Mouse (Mus musculus): ENCODE results near the gene Ffar2. TPM values are rescaled to one million over a fixed set of nuclear protein-coding genes. Genes with fewer than 3 reads are reported as not detected.

The Ffar2 gene
- polyA plus RNA-seq, 1 experiment from 2014 or later, result not detected

- Histone ChIP-seq H3K27ac (ENCODE audit: low read depth, low read length) (no peak overlapping the region), H3K4me1 (ENCODE audit: control insufficient read depth, insufficient read depth, low read length) (no peaks in the 10 kb centered on the region), H3K4me2 (replicated peaks; ENCODE audit: low read depth, low read length) (no peak overlapping the region), H3K36me3 (ENCODE audit: control insufficient read depth, insufficient read depth, low read length) (no peaks in the 10 kb centered on the region), H3K4me3 (ENCODE audit: low read length) (no peak overlapping the region), H3K9me3 (ENCODE audit: control insufficient read depth, low read length) (no peaks in the 10 kb centered on the region), H3K27me3 (ENCODE audit: control insufficient read depth, insufficient read depth, low read length) (no peaks in the 10 kb centered on the region), H3K9ac (ENCODE audit: low read depth, low read length) (no peak overlapping the region)
- no peak for ATAC-seq (ENCODE audit: low FRiP score, low TSS enrichment)
- 82% methylated on average over 10 of the region's 10 CpGs for WGBS
Measured at GRCm38 (mm10) chr7:30790141-30790540, 33.4 kb downstream of the Ffar2 start.

GRCm38 (mm10) chr7:30787377-30788022, 36.1 kb downstream of the Ffar2 start, which contains the start of gene Krtdap:
TSS of gene Krtdap (plus strand) at chr7:30787896.
- 52% methylated on average over 15 of the region's 15 CpGs for WGBS
- Histone ChIP-seq H3K27ac (ENCODE audit: low read depth, low read length) (no peak within 1 kb of the TSS), H3K4me2 (replicated peaks; ENCODE audit: low read depth, low read length) (no peak within 1 kb of the TSS), H3K9me3 (ENCODE audit: control insufficient read depth, low read length) (no peaks in the 10 kb centered on the region), H3K27me3 (ENCODE audit: control insufficient read depth, insufficient read depth, low read length) (no peaks in the 10 kb centered on the region), H3K9ac (ENCODE audit: low read depth, low read length) (no peak within 1 kb of the TSS), H3K4me1 (ENCODE audit: control insufficient read depth, insufficient read depth, low read length) (no peaks in the 10 kb centered on the region), H3K36me3 (ENCODE audit: control insufficient read depth, insufficient read depth, low read length) (no peaks in the 10 kb centered on the region), H3K4me3 (ENCODE audit: low read length) (no peak within 1 kb of the TSS)
- no peak for ATAC-seq (ENCODE audit: low FRiP score, low TSS enrichment)

GRCm38 (mm10) chr7:30785721-30786546, 37.6 kb downstream of the Ffar2 start:
- Histone ChIP-seq H3K4me1 (ENCODE audit: control insufficient read depth, insufficient read depth, low read length) (no peaks in the 10 kb centered on the region), H3K9ac (ENCODE audit: low read depth, low read length) (no peak overlapping the region), H3K27ac (ENCODE audit: low read depth, low read length) (no peak overlapping the region), H3K9me3 (ENCODE audit: control insufficient read depth, low read length) (no peaks in the 10 kb centered on the region), H3K36me3 (ENCODE audit: control insufficient read depth, insufficient read depth, low read length) (no peaks in the 10 kb centered on the region), H3K27me3 (ENCODE audit: control insufficient read depth, insufficient read depth, low read length) (no peaks in the 10 kb centered on the region), H3K4me2 (replicated peaks; ENCODE audit: low read depth, low read length) (no peak overlapping the region), H3K4me3 (ENCODE audit: low read length) (no peak overlapping the region)
- ATAC-seq (ENCODE audit: low FRiP score, low TSS enrichment), result no peak
- WGBS, result 65% methylated on average over 13 of the region's 13 CpGs

GRCm38 (mm10) chr7:30785154-30785553, 38.4 kb downstream of the Ffar2 start:
- no peaks in the 10 kb centered on the region for H3K4me1 ChIP-seq (ENCODE audit: control insufficient read depth, insufficient read depth, low read length)
- 81% methylated on average over 1 of the region's 1 CpGs for WGBS
- no peaks in the 10 kb centered on the region for H3K36me3 ChIP-seq (ENCODE audit: control insufficient read depth, insufficient read depth, low read length)
- no peak overlapping the region for H3K27ac ChIP-seq (ENCODE audit: low read depth, low read length)
- H3K27me3 ChIP-seq (ENCODE audit: control insufficient read depth, insufficient read depth, low read length), result no peaks in the 10 kb centered on the region
- no peak overlapping the region for H3K4me3 ChIP-seq (ENCODE audit: low read length)
- no peak overlapping the region for H3K9ac ChIP-seq (ENCODE audit: low read depth, low read length)
- no peak overlapping the region for H3K4me2 ChIP-seq (replicated peaks; ENCODE audit: low read depth, low read length)
- no peak for ATAC-seq (ENCODE audit: low FRiP score, low TSS enrichment)
- H3K9me3 ChIP-seq (ENCODE audit: control insufficient read depth, low read length), result no peaks in the 10 kb centered on the region

- H3K27ac ChIP-seq (ENCODE audit: low read depth, low read length), result no peak overlapping the region
- no peak overlapping the region for H3K9ac ChIP-seq (ENCODE audit: low read depth, low read length)
- no peaks in the 10 kb centered on the region for H3K4me1 ChIP-seq (ENCODE audit: control insufficient read depth, insufficient read depth, low read length)
- 76% methylated on average over 3 of the region's 3 CpGs for WGBS
- H3K27me3 ChIP-seq (ENCODE audit: control insufficient read depth, insufficient read depth, low read length), result no peaks in the 10 kb centered on the region
- H3K9me3 ChIP-seq (ENCODE audit: control insufficient read depth, low read length), result no peaks in the 10 kb centered on the region
- no peaks in the 10 kb centered on the region for H3K36me3 ChIP-seq (ENCODE audit: control insufficient read depth, insufficient read depth, low read length)
- no peak overlapping the region for H3K4me3 ChIP-seq (ENCODE audit: low read length)
- H3K4me2 ChIP-seq (replicated peaks; ENCODE audit: low read depth, low read length), result no peak overlapping the region
- ATAC-seq (ENCODE audit: low FRiP score, low TSS enrichment), result no peak
Measured at GRCm38 (mm10) chr7:30782658-30783057, 40.9 kb downstream of the Ffar2 start.

DNA sequence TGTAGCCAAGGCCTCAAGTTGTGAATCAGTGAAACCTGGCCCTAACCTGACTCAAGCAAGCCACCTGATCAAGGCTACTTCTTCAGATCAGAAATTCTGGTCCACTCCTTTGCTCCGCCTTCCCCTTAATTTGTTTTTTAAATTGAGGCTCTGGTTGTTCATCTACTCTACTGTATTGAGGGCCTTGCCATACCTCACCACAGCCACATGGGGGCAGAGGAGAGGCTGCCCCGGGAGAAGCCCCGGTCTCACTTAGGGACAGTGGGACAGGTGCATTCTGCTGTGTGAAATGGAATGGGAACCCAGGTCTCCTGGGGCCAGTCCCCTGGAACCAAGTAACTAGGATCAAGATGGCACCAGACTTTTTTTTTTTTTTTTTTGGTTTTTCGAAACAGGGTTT, 41.8 kb downstream of the Ffar2 start:
- Histone ChIP-seq H3K4me1 (ENCODE audit: control insufficient read depth, insufficient read depth, low read length) (no peaks in the 10 kb centered on the region), H3K4me3 (ENCODE audit: low read length) (no peak overlapping the region), H3K9me3 (ENCODE audit: control insufficient read depth, low read length) (no peaks in the 10 kb centered on the region), H3K27ac (ENCODE audit: low read depth, low read length) (no peak overlapping the region), H3K9ac (ENCODE audit: low read depth, low read length) (no peak overlapping the region), H3K4me2 (replicated peaks; ENCODE audit: low read depth, low read length) (no peak overlapping the region), H3K27me3 (ENCODE audit: control insufficient read depth, insufficient read depth, low read length) (no peaks in the 10 kb centered on the region), H3K36me3 (ENCODE audit: control insufficient read depth, insufficient read depth, low read length) (no peaks in the 10 kb centered on the region)
- WGBS, result 73% methylated on average over 4 of the region's 4 CpGs
- ATAC-seq (ENCODE audit: low FRiP score, low TSS enrichment), result no peak

GRCm38 (mm10) chr7:30777911-30778310, 45.7 kb downstream of the Ffar2 start:
- Histone ChIP-seq H3K27ac (ENCODE audit: low read depth, low read length) (no peak overlapping the region), H3K4me3 (ENCODE audit: low read length) (no peak overlapping the region), H3K36me3 (ENCODE audit: control insufficient read depth, insufficient read depth, low read length) (no peaks in the 10 kb centered on the region), H3K27me3 (ENCODE audit: control insufficient read depth, insufficient read depth, low read length) (no peaks in the 10 kb centered on the region), H3K9me3 (ENCODE audit: control insufficient read depth, low read length) (no peaks in the 10 kb centered on the region), H3K4me2 (replicated peaks; ENCODE audit: low read depth, low read length) (no peak overlapping the region), H3K9ac (ENCODE audit: low read depth, low read length) (no peak overlapping the region), H3K4me1 (ENCODE audit: control insufficient read depth, insufficient read depth, low read length) (no peaks in the 10 kb centered on the region)
- ATAC-seq (ENCODE audit: low FRiP score, low TSS enrichment), result no peak
- WGBS, result 83% methylated on average over 1 of the region's 1 CpGs

DNA sequence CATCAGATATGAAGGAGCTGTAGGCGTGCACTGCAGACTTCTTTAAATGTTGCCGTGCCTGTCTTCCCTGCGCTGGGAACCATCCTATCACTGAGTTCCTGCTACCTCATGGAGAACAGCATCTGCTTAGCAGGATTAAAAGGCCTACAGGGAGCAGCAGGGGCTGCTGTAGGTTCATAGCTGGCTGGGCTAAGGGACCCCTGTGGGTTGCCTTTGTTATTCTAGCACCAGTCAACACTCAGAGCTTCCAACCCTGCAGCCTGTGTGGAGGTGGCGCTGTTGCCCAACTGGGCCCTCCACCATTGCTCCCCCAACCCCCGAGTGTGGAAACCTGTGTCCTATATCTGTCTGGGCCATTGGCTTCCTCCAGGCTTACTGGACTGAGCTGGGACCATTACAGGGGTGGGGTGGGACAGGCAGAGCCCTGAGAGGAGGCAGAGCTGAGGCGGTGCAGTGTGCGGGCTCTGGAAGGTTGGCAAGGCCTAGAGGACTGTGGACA, 46.4 kb downstream of the Ffar2 start:
- H3K9ac ChIP-seq (ENCODE audit: low read depth, low read length), result no peak overlapping the region
- 70% methylated on average over 7 of the region's 7 CpGs for whole genome bisulfite sequencing
- no peak for ATAC-seq (ENCODE audit: low FRiP score, low TSS enrichment)

GRCm38 (mm10) chr7:30776104-30776503, 47.5 kb downstream of the Ffar2 start:
- H3K27ac ChIP-seq (ENCODE audit: low read depth, low read length), result no peak overlapping the region
- H3K9ac ChIP-seq (ENCODE audit: low read depth, low read length), result no peak overlapping the region
- no peak overlapping the region for H3K4me3 ChIP-seq (ENCODE audit: low read length)
- H3K9me3 ChIP-seq (ENCODE audit: control insufficient read depth, low read length), result peaks cover 6% of the 10 kb centered on the region; the same call in 1 of the 2 replicates
- ATAC-seq (ENCODE audit: low FRiP score, low TSS enrichment), result no peak
- 79% methylated on average over 9 of the region's 9 CpGs for WGBS
- H3K4me2 ChIP-seq (replicated peaks; ENCODE audit: low read depth, low read length), result no peak overlapping the region
- no peaks in the 10 kb centered on the region for H3K4me1 ChIP-seq (ENCODE audit: control insufficient read depth, insufficient read depth, low read length)
- no peaks in the 10 kb centered on the region for H3K27me3 ChIP-seq (ENCODE audit: control insufficient read depth, insufficient read depth, low read length)
- H3K36me3 ChIP-seq (ENCODE audit: control insufficient read depth, insufficient read depth, low read length), result no peaks in the 10 kb centered on the region

More for the DNA sequence above, 46.4 kb downstream of the Ffar2 start:
- Histone ChIP-seq H3K27ac (ENCODE audit: low read depth, low read length) (no peak overlapping the region), H3K27me3 (ENCODE audit: control insufficient read depth, insufficient read depth, low read length) (no peaks in the 10 kb centered on the region), H3K36me3 (ENCODE audit: control insufficient read depth, insufficient read depth, low read length) (no peaks in the 10 kb centered on the region), H3K9me3 (ENCODE audit: control insufficient read depth, low read length) (no peaks in the 10 kb centered on the region; the same call in 1 of the 2 replicates), H3K4me1 (ENCODE audit: control insufficient read depth, insufficient read depth, low read length) (no peaks in the 10 kb centered on the region), H3K4me2 (replicated peaks; ENCODE audit: low read depth, low read length) (no peak overlapping the region), H3K4me3 (ENCODE audit: low read length) (no peak overlapping the region)

Data from kidney, embryonic 14.5 days (tissue).